In genomic region chr13:99056432-99057292, GRCm38 (mm10) we compare ENCODE assay signal across 15 mouse cellular contexts.
DNase-seq lines count a peak whose midpoint lies in the region; ATAC-seq and TF ChIP-seq lines count a peak whose summit lies in the region.
"Had no signal": no experiment of that assay in that cellular context is flagged by ENCODE, and none has a peak within 500 bp of the region (broad histone marks: within the 10 kb centered on the region; RNA-seq: fewer than 3 reads in every experiment).

No protein-coding gene starts in this region.

- no peaks in the 10 kb centered on the region for H3K36me3 ChIP-seq in heart, adult 2 months (ENCODE audit: control insufficient read depth, insufficient read depth, low read length)
- H3K36me3 ChIP-seq in intestine, embryonic 15.5 days, result no peaks in the 10 kb centered on the region
- H3K36me3 ChIP-seq in midbrain, embryonic 16.5 days (ENCODE audit: control insufficient read depth, insufficient read depth, low read length), result no peaks in the 10 kb centered on the region
- H3K36me3 ChIP-seq: liver, embryonic 12.5 days; midbrain, embryonic 12.5 days had no signal

- H3K4me1 ChIP-seq in heart, adult 2 months (ENCODE audit: control insufficient read depth, insufficient read depth, low read length), result peaks cover 13% of the 10 kb centered on the region
- H3K4me1 ChIP-seq in cortical plate, adult 2 months (ENCODE audit: control insufficient read depth, insufficient read depth, low read length), result peaks cover 11% of the 10 kb centered on the region
- H3K4me1 ChIP-seq in intestine, embryonic 15.5 days (replicated peaks), result peaks cover 10% of the 10 kb centered on the region; the same call in 1 of the 2 replicates
- peaks cover 4% of the 10 kb centered on the region; the same call in 1 of the 2 replicates for H3K4me1 ChIP-seq in midbrain, embryonic 16.5 days (ENCODE audit: control insufficient read depth, insufficient read depth, low read length)
- H3K4me1 ChIP-seq: liver, embryonic 12.5 days had no signal

- TF ChIP-seq EP300 in heart, adult 2 months (IDR thresholded peaks at IDR 0.05; ENCODE audit: insufficient read depth, low read depth, low read length), result no peak

- H3K4me3 ChIP-seq in heart, adult 2 months, result no peak overlapping the region
- no peak overlapping the region for H3K4me3 ChIP-seq in cortical plate, adult 2 months (ENCODE audit: insufficient read depth, low read length)
- H3K4me3 ChIP-seq in intestine, embryonic 15.5 days (replicated peaks), result no peak overlapping the region
- no peak overlapping the region for H3K4me3 ChIP-seq in midbrain, embryonic 16.5 days (ENCODE audit: low read depth, low read length)
- H3K4me3 ChIP-seq: liver, embryonic 12.5 days; midbrain, embryonic 12.5 days had no signal

- H3K79me2 ChIP-seq in heart, adult 2 months (replicated peaks; ENCODE audit: control insufficient read depth, insufficient read depth, low read length), result no peaks in the 10 kb centered on the region

- H3K27ac ChIP-seq in heart, adult 2 months, result peak overlapping the region; percentile 62
- 0 out of 2 replicates have a peak overlapping the region, but pooled peaks have one; percentile 55 for H3K27ac ChIP-seq in cortical plate, adult 2 months (ENCODE audit: insufficient read depth, low read length)
- no peak overlapping the region for H3K27ac ChIP-seq in intestine, embryonic 15.5 days
- no peak overlapping the region for H3K27ac ChIP-seq in midbrain, embryonic 16.5 days (ENCODE audit: low read length)
- H3K27ac ChIP-seq: liver, embryonic 12.5 days; midbrain, embryonic 12.5 days had no signal

- no peaks in the 10 kb centered on the region for H3K27me3 ChIP-seq in heart, adult 2 months (ENCODE audit: control insufficient read depth, insufficient read depth, low read length)
- H3K27me3 ChIP-seq in intestine, embryonic 15.5 days (replicated peaks), result no peaks in the 10 kb centered on the region
- H3K27me3 ChIP-seq in midbrain, embryonic 16.5 days (ENCODE audit: control insufficient read depth, insufficient read depth, low read depth, low read length), result no peaks in the 10 kb centered on the region
- H3K27me3 ChIP-seq: Patski had no signal

- H3K9ac ChIP-seq in heart, adult 2 months (ENCODE audit: low read depth, low read length), result no peak overlapping the region
- no peak overlapping the region for H3K9ac ChIP-seq in intestine, embryonic 15.5 days
- H3K9ac ChIP-seq in midbrain, embryonic 16.5 days (ENCODE audit: low read depth, low read length), result no peak overlapping the region
- H3K9ac ChIP-seq: liver, embryonic 12.5 days; midbrain, embryonic 12.5 days had no signal

- no peaks in the 10 kb centered on the region for H3K9me3 ChIP-seq in intestine, embryonic 15.5 days
- H3K9me3 ChIP-seq in midbrain, embryonic 16.5 days (replicated peaks; ENCODE audit: control insufficient read depth, low read length, poor library complexity, severe bottlenecking), result no peaks in the 10 kb centered on the region
- H3K9me3 ChIP-seq: liver, embryonic 12.5 days; midbrain, embryonic 12.5 days had no signal

- TF ChIP-seq POLR2A in heart, adult 2 months (IDR thresholded peaks at IDR 0.05; ENCODE audit: insufficient read depth, low read depth, low read length), result no peak
- no peak for TF ChIP-seq POLR2A in cortical plate, adult 2 months (IDR thresholded peaks at IDR 0.05; ENCODE audit: extremely low read depth, insufficient read depth, low read length)

- no peak overlapping the region for H3K4me2 ChIP-seq in intestine, embryonic 15.5 days (replicated peaks)
- 0 out of 2 replicates have a peak overlapping the region, but pooled peaks have one; percentile 13 for H3K4me2 ChIP-seq in midbrain, embryonic 16.5 days (ENCODE audit: low read length)
- H3K4me2 ChIP-seq: liver, embryonic 12.5 days; midbrain, embryonic 12.5 days had no signal

- peak; percentile 37 to 39 for DNase-seq in heart, adult 2 months
- no peak for DNase-seq in heart, postnatal 25 days (ENCODE audit: low spot score)
- no peak for DNase-seq in layer of hippocampus, adult 18-20 months (ENCODE audit: low spot score in 2 of 2)
- DNase-seq in embryo, embryonic 9.5 days (ENCODE audit: extremely low spot score), result no peak
- no peak for DNase-seq in cerebellum, postnatal 4 days (ENCODE audit: low spot score in 2 of 2)
- DNase-seq: cerebellum, adult 2 months; gastrocnemius, postnatal 36 days; kidney, adult 9 months; retina, postnatal 1 day had no signal

- intact Hi-C loops in heart, adult 2 months (cut with DNase I), result loop anchor here (5.0 kb wide), 1 partner anchor 71 kb away; no protein-coding TSS in a partner anchor
- intact Hi-C loops in heart, postnatal 25 days (cut with DNase I), result loop anchor here (5.0 kb wide), 1 partner anchor 71 kb away; no protein-coding TSS in a partner anchor

- no peak for TF ChIP-seq CTCF in heart, adult 2 months (IDR thresholded peaks at IDR 0.05)
- TF ChIP-seq CTCF in cortical plate, adult 2 months (IDR thresholded peaks at IDR 0.05; ENCODE audit: extremely low read depth, insufficient read depth, low read length), result no peak

- 68% methylated on average over 19 of the region's 19 CpGs for whole genome bisulfite sequencing in heart, adult 2 months
- 54% methylated on average over 19 of the region's 19 CpGs for WGBS in intestine, embryonic 15.5 days
- 41% methylated on average over 19 of the region's 19 CpGs for WGBS in midbrain, embryonic 16.5 days

- ATAC-seq in intestine, embryonic 15.5 days, result peak; percentile 27; the same call in 1 of the 2 replicates
- no peak for ATAC-seq in midbrain, embryonic 16.5 days
- ATAC-seq: liver, embryonic 12.5 days; Patski had no signal

Comparison
In these comparisons a context has a peak if more than half of its experiments do, and no peak if none do; other contexts are left out.
1. DNase-seq: peak in heart, adult 2 months (2 of 2); none in heart, postnatal 25 days (single experiment), layer of hippocampus, adult 18-20 months (0 of 2), embryo, embryonic 9.5 days (single experiment) and cerebellum, postnatal 4 days (0 of 2).
2. H3K27ac ChIP-seq: peak in heart, adult 2 months (single experiment) and cortical plate, adult 2 months (single experiment); none in intestine, embryonic 15.5 days (single experiment) and midbrain, embryonic 16.5 days (single experiment).